Mouse (Mus musculus): ENCODE measurements around the gene Gm49361. TPM values are rescaled to one million over a fixed set of nuclear protein-coding genes. Genes with fewer than 3 reads are reported as not detected.
A peak's percentile ranks its signal among the peaks of the same experiment; 100 is the strongest.

The Gm49361 gene
- total RNA-seq, 2 experiments from 2014 or later = 0.92 to 4.6 TPM

DNA sequence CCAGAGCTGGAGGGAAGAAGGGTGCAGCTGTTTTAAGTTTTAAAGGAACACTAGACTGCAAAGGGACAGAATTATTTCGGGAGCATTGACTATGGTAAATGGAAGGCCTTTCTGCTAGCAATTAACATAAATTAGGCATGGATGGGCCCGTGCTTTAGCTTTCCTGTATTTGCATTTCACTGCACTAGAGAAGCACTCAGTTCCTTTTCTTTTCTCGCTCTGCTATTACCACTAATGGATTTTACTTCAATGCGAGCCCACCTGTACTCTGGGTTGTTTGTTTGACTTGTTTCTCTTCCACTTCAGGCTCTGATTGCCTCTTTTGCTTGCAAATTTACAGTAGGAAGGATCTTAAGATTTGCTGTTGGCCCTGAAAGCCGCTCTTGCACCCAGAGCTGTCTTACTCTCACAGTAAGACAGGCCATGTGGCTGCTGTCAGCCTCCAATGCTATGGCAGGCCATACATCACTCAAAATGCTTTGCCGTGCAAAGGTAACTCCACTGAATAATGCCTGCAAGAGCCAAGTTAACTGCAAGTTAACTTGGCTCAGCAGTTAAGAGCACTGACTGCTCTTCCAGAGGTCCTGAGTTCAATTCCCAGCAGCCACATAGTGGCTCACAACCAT is 13.1 kb downstream of the Gm49361 start:
- DNase-seq (ENCODE audit: extremely low spot score in 1 of 2, low spot score in 1 of 2) = no peak

DNA sequence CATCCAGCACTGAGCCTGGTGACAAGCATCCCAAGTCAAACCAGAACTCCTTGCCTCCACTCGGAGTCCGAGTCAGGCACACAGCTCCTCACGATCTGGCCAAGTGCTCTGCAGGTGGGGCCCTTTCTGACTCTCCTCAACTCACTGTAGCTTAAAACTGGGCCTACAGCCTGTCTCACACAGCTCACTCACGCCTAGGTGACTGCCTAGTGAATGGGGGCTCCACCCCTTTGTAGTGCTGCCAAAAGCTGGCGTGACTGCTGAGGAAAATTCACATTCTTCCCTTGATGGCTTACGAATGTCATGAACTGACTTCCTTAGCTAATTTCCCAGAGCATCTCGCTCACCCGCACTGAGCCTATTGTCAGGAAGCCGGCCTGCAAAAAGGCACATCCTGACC is 15.4 kb downstream of the Gm49361 start:
- DNase-seq (ENCODE audit: extremely low spot score in 1 of 2, low spot score in 1 of 2) = no peak

DNA sequence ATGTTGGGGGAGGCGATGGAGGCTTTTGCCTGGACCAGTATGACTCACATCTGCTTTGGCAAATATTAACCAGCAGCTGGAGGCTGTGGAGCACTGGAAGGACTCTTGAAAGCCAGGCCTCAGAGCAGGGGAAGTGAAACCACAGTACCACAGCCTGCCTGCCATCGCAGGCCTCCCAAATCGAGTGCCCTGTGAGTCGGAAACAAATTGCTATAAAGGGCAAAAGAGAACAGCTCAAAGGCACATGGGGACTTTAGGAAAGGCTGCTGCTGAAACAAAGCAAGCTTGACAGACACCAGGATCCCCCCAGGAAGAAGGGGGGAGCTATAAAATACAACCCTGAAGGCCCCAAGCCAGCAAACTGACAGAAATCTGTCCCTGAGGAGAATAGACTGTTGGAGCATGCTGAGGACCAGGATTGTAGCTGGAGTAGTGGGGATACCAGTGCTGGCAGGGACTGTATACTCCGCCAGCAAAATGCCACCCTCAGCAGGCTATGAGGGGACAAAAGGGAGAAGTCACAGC is 15.9 kb downstream of the Gm49361 start:
- DNase-seq (ENCODE audit: extremely low spot score in 1 of 2, low spot score in 1 of 2) = no peak

DNA sequence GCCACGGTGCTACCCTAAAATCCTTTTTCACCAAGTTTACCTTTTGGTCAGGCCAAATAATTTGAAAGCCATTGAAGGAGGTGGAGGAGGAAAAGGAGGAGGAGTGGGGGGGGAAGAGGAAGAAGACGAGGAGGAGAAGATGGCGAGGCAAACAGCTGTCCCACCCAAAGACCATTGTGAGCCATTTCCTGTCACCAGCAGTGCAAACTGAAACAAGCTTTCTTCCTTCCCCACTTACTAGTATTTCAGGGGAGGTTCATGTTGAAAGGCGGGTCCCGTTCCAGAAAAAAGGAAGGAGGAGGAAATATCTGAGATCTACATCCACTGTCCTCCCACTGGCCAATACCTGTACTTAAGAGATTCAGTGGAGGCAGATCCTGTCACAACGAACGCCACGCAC is 16.5 kb downstream of the Gm49361 start:
- DNase-seq (ENCODE audit: extremely low spot score in 1 of 2, low spot score in 1 of 2) = no peak

- DNase-seq (ENCODE audit: extremely low spot score in 1 of 2, low spot score in 1 of 2) = no peak
These were observed 19.7 kb downstream of the Gm49361 start for GRCm38 (mm10) chr14:57726172-57726571.

DNA sequence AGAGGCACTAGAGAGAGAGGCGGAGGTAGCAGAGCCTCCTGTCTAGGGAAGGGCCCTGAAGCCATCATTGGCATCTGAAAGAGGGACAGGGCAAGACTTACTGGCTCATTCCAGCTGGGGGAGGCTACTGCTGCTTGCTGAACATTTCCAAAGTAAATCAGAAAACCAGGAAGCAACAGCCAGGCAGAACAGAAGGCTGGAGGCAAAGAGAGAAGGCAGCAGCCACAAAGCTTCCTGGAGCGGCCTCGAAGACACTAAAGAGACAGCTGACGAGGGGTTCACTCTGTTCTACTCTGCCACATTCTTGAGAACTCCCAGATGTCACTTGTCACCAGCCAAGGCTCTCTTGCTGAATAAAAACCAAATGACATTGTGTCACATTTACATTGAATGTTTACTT is 21.4 kb downstream of the Gm49361 start:
- peak in 1 of 2 experiments; percentile 24 for DNase-seq (ENCODE audit: extremely low spot score in 1 of 2, low spot score in 1 of 2)

GRCm38 (mm10) chr14:57718245-57718644 is 27.7 kb downstream of the Gm49361 start:
- no peak for DNase-seq (ENCODE audit: extremely low spot score in 1 of 2, low spot score in 1 of 2)

GRCm38 (mm10) chr14:57716601-57717245 is 29.2 kb downstream of the Gm49361 start:
- DNase-seq (ENCODE audit: extremely low spot score in 1 of 2, low spot score in 1 of 2) = no peak

GRCm38 (mm10) chr14:57712884-57713283 is 33.0 kb downstream of the Gm49361 start:
- no peak for DNase-seq (ENCODE audit: extremely low spot score in 1 of 2, low spot score in 1 of 2)

DNA sequence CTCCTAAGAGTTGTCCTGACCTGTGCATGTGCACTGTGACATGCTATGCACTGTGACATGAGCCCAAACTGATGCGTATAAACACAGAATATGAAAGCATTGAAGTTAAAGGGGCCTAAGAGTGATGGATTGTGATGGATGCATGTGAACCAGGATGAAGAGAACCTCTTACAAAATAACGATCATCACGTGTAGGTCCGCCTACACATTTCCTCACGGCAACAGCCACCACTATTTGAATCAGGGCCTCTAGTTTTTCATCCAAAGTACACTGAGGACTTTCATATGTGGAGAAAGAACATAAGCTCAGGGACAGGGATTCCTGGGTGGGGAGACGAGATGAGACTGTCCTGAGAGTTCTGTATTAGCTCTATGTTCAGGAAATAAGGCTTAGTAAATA is 34.8 kb downstream of the Gm49361 start:
- DNase-seq (ENCODE audit: extremely low spot score in 1 of 2, low spot score in 1 of 2) = no peak

DNA sequence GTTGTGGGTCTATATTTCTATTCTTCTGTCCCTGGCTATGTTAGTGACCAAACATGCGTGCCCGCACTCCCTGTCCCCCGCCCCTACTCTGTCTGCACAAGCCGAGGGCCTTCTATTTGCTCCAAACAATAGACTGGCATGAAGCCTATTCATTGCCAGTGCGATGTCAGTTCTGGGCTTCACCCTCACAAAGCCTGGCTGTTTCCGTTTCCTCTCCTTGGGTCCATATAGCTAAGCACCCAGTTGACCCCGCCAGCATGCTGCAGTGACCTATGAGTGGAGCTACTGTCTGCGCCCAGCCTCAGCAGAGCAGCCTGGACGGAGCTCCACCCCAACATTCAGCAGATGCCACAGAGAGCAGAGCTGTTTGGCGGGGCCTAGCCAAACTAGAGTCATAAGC is 36.7 kb downstream of the Gm49361 start:
- no peak for DNase-seq (ENCODE audit: extremely low spot score in 1 of 2, low spot score in 1 of 2)

- DNase-seq (ENCODE audit: extremely low spot score in 1 of 2, low spot score in 1 of 2) = no peak
These were observed 37.3 kb downstream of the Gm49361 start for GRCm38 (mm10) chr14:57708580-57708979.

- DNase-seq (ENCODE audit: extremely low spot score in 1 of 2, low spot score in 1 of 2) = no peak
These were observed 38.6 kb downstream of the Gm49361 start for GRCm38 (mm10) chr14:57707100-57707893.

- DNase-seq (ENCODE audit: extremely low spot score in 1 of 2, low spot score in 1 of 2) = no peak
These were observed 39.2 kb downstream of the Gm49361 start for GRCm38 (mm10) chr14:57706760-57707099.

GRCm38 (mm10) chr14:57705759-57706158 is 40.1 kb downstream of the Gm49361 start:
- DNase-seq (ENCODE audit: extremely low spot score in 1 of 2, low spot score in 1 of 2) = no peak

GRCm38 (mm10) chr14:57705075-57705474 is 40.8 kb downstream of the Gm49361 start:
- no peak for DNase-seq (ENCODE audit: extremely low spot score in 1 of 2, low spot score in 1 of 2)

DNA sequence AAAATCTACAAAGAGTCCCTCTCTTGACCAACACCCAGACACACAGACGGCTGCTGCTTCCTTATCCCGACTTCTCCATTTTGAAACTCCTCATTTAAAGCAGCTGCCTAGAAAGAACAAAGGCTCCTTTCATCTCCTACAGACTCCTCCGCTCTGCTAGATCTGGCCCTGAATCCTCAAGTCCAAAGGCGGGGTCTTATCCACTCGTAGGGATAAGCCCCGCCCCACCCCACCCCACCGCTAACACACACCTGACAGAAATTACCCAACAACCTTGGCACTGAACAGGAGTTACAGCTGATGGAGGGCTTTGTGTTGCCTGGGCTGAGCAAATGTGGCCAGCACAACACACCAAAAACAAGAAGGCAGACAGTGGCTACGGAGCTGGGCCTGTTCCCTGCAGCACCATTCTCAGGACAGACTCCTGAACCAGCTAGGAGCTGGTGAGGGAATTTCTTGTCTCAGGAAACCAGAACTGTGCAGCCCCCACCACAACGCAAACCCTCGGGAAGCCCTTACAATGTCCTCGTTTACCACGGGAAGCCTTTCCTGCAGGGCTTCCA is 43.9 kb downstream of the Gm49361 start:
- no peak for DNase-seq (ENCODE audit: extremely low spot score in 1 of 2, low spot score in 1 of 2)

- no peak for DNase-seq (ENCODE audit: extremely low spot score in 1 of 2, low spot score in 1 of 2)
These were observed 46.4 kb downstream of the Gm49361 start for GRCm38 (mm10) chr14:57699461-57699970.

- DNase-seq (ENCODE audit: extremely low spot score in 1 of 2, low spot score in 1 of 2) = no peak
These were observed 46.9 kb downstream of the Gm49361 start for GRCm38 (mm10) chr14:57699016-57699415.

DNA sequence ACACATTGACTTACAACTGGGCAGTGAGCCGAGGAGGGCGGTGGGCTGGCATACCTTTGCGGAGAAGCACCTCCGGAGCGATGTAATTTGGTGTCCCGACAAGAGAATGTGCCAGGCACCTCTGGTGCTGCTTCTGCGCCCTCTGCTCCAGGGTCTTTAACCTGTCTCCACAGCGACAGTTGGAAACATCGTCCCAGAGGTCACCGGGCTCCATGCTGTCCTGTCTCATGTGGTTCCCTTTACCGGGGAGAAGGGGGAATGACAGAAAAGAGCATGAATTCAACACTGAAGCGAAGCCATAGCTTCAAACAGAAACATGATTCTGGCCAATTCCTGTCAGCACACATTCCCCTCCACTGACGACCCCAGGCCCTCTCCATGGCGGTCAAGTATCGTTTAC is 49.8 kb downstream of the Gm49361 start:
- no peak for DNase-seq (ENCODE audit: extremely low spot score in 1 of 2, low spot score in 1 of 2)

- DNase-seq (ENCODE audit: extremely low spot score in 1 of 2, low spot score in 1 of 2) = no peak
These were observed 50.4 kb downstream of the Gm49361 start for GRCm38 (mm10) chr14:57695550-57695949.
